Mouse (Mus musculus) forebrain, embryonic 10.5 days (tissue): ENCODE data around the gene Tsc22d1. TPM values are rescaled to one million over a fixed set of nuclear protein-coding genes. Genes with fewer than 3 reads are reported as not detected.

ENCODE experiments used
- DNase-seq: peaks from one replicate; pipeline ENCODE4 v3.0.0-alpha.2; 2017; ENCODE audit warnings: low spot score; ENCODE audit errors: extremely low spot score
- H3K27ac ChIP-seq: fragments of 300-500 bp; sonication (generic); 2 replicates; pipeline ENCODE4 v1.5.1; 2016; ENCODE audit warnings: mild to moderate bottlenecking
- H3K27me3 ChIP-seq: fragments of 300-500 bp; sonication (generic); 2 replicates; pipeline ENCODE4 v1.6.1; 2016; ENCODE audit warnings: mild to moderate bottlenecking; ENCODE audit not compliant: poor library complexity, severe bottlenecking
- H3K36me3 ChIP-seq: fragments of 300-500 bp; sonication (generic); replicated peaks from 2 replicates; pipeline ENCODE4 v1.6.1; 2016; ENCODE audit warnings: mild to moderate bottlenecking, moderate library complexity
- H3K4me1 ChIP-seq: fragments of 300-500 bp; sonication (generic); 2 replicates; pipeline ENCODE4 v1.6.1; 2016
- H3K4me3 ChIP-seq: fragments of 300-500 bp; sonication (generic); 2 replicates; pipeline ENCODE4 v1.5.1; 2016; ENCODE audit warnings: mild to moderate bottlenecking, moderate library complexity
- H3K9me3 ChIP-seq: fragments of 300-500 bp; sonication (generic); 2 replicates; pipeline ENCODE4 v1.6.1; 2016; ENCODE audit warnings: mild to moderate bottlenecking, moderate library complexity
- WGBS: fragments of 180-500 bp; shearing (Covaris S2); methylation state at CpG from one replicate; pipeline ENCODE4 v1.1.7; 2016; 5-methylcytosine and 5-hydroxymethylcytosine counted together
- polyA plus RNA-seq: library from polyadenylated mRNA; unstranded; fragments of >200 nt; fragmentation: Nextera tagmentation; extraction: Ambion mirVana; gene quantifications from 2 replicates; pipeline ENCODE4 v1.2.1, GENCODE M21; 2016

Tsc22d1 gene
- polyA plus RNA-seq, 1 experiment from 2014 or later: 273 TPM

DNA sequence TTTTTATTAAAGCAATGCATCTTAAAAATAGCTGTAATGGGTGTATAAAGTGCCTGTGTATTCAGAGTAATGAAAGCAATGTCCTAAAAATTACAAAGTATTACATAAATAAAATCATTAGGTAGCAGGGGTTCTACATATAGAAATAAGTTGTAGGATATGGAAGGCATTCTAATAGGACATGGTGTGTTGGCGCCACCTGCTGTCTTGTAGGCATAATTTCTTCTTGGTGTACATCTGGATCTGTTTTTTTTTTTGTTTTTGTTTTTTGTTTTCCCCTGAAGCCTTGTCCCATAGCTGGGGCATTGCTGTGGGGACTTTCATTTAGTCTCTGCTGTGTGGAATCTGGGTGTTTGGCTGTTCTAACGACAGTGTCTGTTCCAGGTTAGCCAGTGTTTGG is 58.6 kb downstream of the Tsc22d1 start:
- Histone ChIP-seq H3K27ac (no peak overlapping the region), H3K36me3 (peaks cover 13% of the 10 kb centered on the region), H3K9me3 (no peaks in the 10 kb centered on the region), H3K27me3 (no peaks in the 10 kb centered on the region), H3K4me3 (no peak overlapping the region), H3K4me1 (peaks cover 22% of the 10 kb centered on the region)
- peak; percentile 50 for DNase-seq
- 14% methylated on average over 2 of the region's 2 CpGs for WGBS

DNA sequence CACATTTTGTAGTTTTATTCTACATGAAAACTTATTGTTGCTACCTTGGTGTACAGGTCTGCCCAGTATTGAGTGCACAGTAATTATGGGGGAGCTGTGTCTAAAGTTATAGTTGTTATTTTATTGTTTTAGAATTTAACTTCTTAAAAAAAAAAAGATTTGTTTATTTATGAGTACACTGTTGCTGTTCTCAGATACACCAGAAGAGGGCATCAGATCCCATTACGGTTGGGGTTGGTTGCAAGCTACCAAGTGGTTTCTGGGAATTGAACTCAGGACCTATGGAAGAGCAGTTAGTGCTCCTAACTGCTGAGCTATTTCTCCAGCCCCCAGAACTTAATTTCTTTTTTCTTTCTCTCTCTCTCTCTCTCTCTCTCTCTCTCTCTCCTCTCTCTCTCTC is 59.4 kb downstream of the Tsc22d1 start:
- 73% methylated on average over 1 of the region's 1 CpGs for WGBS
- Histone ChIP-seq H3K4me3 (no peak overlapping the region), H3K36me3 (peaks cover 13% of the 10 kb centered on the region), H3K9me3 (no peaks in the 10 kb centered on the region), H3K4me1 (peaks cover 17% of the 10 kb centered on the region), H3K27me3 (no peaks in the 10 kb centered on the region), H3K27ac (no peak overlapping the region)
- no peak for DNase-seq

DNA sequence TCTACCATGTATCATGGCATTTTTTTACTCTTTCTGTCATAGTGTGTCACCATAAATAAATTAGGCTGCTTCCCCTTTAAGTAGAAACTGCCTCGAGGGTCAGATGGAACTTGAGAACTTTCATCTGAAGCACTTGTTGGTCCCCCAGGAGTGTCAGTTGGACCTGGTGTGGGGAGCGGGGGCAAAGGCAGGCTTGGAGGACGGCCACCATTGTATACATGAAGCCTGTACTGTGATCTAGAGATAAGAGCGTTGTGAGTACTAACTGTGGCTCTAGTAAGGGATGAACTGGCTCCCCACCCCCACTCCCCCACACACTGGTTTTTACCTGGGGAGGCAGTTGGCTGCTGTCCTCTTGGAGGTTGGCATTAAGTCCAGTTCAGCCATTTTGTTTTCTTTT is 62.0 kb downstream of the Tsc22d1 start:
- peaks cover 5% of the 10 kb centered on the region for H3K36me3 ChIP-seq
- H3K9me3 ChIP-seq: no peaks in the 10 kb centered on the region
- H3K4me3 ChIP-seq: no peak overlapping the region
- H3K27me3 ChIP-seq: no peaks in the 10 kb centered on the region
- no peak for DNase-seq
- H3K4me1 ChIP-seq: peaks cover 12% of the 10 kb centered on the region
- WGBS: 67% methylated on average over 4 of the region's 4 CpGs
- H3K27ac ChIP-seq: no peak overlapping the region

DNA sequence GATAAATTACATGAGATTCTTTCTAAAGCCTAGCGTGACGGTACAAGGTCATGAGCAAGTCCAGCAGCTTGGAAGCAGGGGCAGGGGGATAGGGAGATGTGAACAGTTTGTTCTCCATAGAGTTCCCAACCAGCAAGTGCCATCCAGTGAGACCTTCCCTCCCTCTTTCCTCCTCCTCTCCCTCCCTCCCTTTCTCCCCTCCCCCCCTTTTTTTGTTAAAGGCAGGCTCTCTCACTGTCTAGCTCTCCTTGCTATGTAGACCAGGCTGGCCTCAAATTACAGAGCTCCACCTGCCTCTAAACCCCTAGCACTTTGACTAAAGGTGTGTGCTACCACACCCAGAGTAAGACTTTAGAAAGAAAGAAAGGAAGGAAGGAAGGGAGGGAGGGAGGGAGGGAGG is 63.3 kb downstream of the Tsc22d1 start:
- Histone ChIP-seq H3K27me3 (no peaks in the 10 kb centered on the region), H3K36me3 (no peaks in the 10 kb centered on the region), H3K9me3 (no peaks in the 10 kb centered on the region), H3K4me3 (no peak overlapping the region), H3K4me1 (peaks cover 12% of the 10 kb centered on the region), H3K27ac (no peak overlapping the region)
- no peak for DNase-seq
- 81% methylated on average over 2 of the region's 2 CpGs for WGBS

DNA sequence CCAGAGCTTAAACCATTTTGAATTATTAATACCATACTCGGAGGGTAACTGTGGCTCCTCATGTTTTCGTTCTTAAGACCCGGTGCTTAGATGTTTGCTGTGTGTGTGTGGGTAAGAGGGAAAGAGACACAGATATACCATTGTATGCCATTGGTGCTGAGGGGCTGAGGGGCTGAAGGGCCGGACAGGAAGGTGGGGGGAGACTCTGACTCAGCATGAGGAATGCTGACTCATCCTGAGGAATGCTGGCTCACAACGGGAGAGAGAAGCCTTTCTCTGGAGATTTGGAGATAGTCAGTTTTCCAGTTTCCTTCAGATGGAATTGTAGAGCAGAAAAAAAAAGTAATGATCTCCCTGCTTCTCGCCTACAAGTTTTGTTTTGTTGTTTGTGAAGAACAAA is 63.9 kb downstream of the Tsc22d1 start:
- WGBS: 56% methylated on average over 6 of the region's 6 CpGs
- no peaks in the 10 kb centered on the region for H3K9me3 ChIP-seq
- H3K4me3 ChIP-seq: no peak overlapping the region
- H3K27ac ChIP-seq: no peak overlapping the region
- no peaks in the 10 kb centered on the region for H3K27me3 ChIP-seq
- peaks cover 12% of the 10 kb centered on the region for H3K4me1 ChIP-seq
- H3K36me3 ChIP-seq: no peaks in the 10 kb centered on the region
- DNase-seq: no peak

DNA sequence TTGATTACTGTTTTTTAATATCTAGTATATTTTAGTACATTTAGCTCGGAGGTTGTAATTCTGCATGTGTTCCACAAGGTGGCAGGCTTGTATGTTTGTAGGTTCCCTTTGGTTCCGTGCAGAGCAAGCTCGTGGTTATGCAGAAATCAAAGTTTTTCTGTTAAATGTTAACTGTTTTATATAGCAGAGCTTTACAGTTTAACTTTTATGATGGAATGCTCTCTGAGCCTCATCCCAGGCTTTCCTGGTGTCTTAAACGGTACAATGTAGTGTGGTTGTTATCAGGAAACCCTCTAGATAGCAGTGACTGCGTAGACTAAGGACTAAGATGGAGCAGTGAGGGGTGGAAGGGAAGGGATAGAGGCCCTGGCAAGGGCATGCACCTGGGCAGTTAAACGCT is 65.1 kb downstream of the Tsc22d1 start:
- no peaks in the 10 kb centered on the region for H3K27me3 ChIP-seq
- 48% methylated on average over 6 of the region's 6 CpGs for WGBS
- no peak overlapping the region for H3K27ac ChIP-seq
- H3K4me1 ChIP-seq: peaks cover 12% of the 10 kb centered on the region
- H3K36me3 ChIP-seq: no peaks in the 10 kb centered on the region
- no peak overlapping the region for H3K4me3 ChIP-seq
- no peaks in the 10 kb centered on the region for H3K9me3 ChIP-seq
- no peak for DNase-seq

DNA sequence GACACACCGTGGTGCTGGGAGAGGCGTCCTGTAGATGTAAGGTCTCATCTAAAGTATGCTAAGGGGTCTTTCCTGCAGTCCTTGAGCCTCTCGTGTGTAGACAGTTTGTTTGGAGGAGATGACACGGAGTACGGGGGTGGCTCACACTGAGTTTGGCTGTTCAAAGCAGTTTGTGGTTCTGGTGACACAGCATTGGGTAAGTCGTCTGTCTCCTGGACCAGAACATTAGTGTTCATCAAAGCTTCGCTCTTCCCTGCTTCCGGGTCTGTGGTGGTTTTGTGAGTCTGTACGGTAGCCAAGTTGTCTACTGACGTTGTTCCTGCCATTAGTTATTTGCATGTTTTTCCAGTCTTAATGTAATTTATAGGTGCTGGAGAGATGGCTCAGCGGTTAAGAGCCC is 65.7 kb downstream of the Tsc22d1 start:
- 97% methylated on average over 11 of the region's 11 CpGs for WGBS
- H3K27me3 ChIP-seq: no peaks in the 10 kb centered on the region
- H3K36me3 ChIP-seq: no peaks in the 10 kb centered on the region
- no peak overlapping the region for H3K4me3 ChIP-seq
- no peaks in the 10 kb centered on the region for H3K9me3 ChIP-seq
- DNase-seq: no peak
- no peak overlapping the region for H3K27ac ChIP-seq
- H3K4me1 ChIP-seq: peaks cover 12% of the 10 kb centered on the region

DNA sequence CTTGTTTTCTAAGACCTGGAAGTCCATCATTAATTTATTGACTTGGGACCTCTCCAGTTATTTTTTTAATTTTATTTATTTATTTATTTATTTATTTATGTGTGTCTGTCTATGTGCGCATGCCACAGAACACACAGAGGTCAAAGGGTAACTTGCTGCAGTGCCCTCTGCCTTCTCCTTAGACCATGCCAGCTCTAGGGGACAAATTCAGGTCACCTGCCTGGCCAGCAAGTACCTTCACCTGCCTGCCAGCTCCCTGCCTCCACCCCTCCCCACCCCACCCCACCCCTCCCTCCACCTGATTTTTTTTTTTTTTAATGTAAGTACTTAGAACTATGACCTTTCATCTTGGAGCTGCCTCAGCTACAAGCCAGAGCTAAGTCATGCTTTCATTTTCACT is 68.9 kb downstream of the Tsc22d1 start:
- Histone ChIP-seq H3K9me3 (no peaks in the 10 kb centered on the region), H3K27me3 (no peaks in the 10 kb centered on the region), H3K27ac (no peak overlapping the region), H3K36me3 (no peaks in the 10 kb centered on the region; the same call in 1 of the 2 replicates), H3K4me1 (peaks cover 14% of the 10 kb centered on the region), H3K4me3 (no peak overlapping the region)
- no peak for DNase-seq
- 100% methylated on average over 1 of the region's 1 CpGs for WGBS

DNA sequence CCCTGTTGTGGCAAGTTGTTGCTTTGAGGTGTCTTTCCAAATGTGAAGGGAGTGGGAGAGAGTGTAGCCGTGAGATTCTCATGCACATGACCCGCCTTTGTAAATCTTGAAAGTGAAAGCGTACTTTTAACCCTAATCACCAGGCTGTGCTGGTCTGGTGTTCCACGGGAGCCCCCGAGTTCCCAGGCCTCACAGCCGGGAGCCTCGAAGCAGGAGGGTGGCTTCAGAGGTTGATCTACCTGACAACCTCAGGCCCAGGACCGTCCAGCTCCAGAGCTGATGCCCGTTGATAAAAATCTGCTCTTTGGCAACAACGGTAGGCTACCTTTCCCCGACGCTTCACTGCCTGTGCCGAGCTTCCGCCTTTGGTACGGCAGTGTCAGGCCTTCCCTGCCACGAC is 72.8 kb downstream of the Tsc22d1 start:
- DNase-seq: no peak
- Histone ChIP-seq H3K4me1 (peaks cover 20% of the 10 kb centered on the region), H3K4me3 (no peak overlapping the region), H3K27ac (peak overlapping the region; percentile 69), H3K27me3 (no peaks in the 10 kb centered on the region), H3K9me3 (no peaks in the 10 kb centered on the region), H3K36me3 (peaks cover 4% of the 10 kb centered on the region; the same call in 1 of the 2 replicates)
- 90% methylated on average over 16 of the region's 16 CpGs for WGBS

DNA sequence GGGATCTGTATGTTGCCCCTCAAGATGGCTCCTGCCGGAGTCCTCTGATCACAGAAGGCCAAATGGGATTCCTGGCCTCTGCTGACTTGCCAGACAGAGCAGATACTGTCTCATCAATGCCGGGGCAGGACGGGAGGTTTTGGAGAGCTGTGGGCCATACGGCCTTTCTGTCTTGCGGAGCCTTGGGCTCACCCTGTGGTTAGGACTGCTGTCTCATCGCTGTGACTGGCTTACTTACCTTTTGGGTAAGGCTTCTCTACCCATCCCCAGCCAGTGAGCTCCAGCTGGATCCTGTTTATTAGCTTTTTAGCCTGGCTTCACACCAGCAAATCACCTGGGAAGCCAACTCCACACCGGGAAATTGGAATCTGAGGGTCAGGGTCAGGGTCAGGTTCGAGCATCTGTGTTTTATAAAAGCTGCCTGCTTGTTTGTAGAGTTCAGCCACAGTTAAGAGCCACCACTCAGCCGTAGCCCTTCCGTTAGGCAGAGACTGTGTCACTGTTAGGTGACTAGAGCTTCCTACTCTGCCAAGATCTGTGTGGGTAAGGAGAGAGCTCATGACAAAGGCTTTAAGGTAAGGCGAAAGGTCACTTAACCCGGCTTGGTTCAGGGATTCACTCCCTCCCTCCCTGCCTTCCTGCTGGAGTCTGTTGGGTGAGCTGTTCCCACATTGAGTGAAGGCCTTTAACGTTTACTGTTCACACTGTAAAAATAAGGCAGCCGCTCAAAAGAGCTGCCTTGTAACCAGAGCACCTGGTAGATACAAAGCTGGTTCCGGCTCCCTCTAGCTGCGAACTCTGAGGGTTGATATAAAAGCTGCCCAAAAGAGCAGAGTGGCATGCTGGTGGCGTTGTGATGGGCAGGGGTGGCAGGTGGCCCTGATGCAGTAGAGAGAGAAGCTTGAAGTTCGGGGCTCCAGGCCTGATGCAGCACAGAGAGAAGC is 73.6 kb downstream of the Tsc22d1 start:
- Histone ChIP-seq H3K9me3 (no peaks in the 10 kb centered on the region), H3K27me3 (no peaks in the 10 kb centered on the region), H3K27ac (peak overlapping the region; percentile 69), H3K4me1 (peaks cover 20% of the 10 kb centered on the region), H3K36me3 (peaks cover 8% of the 10 kb centered on the region), H3K4me3 (no peak overlapping the region)
- WGBS: 74% methylated on average over 18 of the region's 18 CpGs
- peak; percentile 37 for DNase-seq

DNA sequence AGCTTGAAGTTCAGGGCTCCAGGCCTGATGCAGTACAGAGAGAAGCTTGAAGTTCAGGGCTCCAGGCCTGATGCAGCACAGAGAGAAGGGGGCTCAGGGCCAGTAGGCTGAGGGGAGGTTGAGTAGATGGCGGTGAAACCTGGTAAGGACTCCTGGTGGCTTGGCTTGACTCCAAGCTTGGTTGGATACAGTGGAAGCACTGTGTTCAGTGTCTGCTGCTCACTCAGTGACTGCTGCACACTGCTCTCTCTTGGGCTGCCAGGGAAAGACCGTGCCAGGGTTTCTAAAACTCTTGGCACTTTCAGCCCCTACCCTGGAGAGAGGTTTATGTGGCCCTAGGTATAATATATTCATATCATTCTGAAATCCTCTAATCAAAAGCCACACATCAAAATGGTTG is 74.4 kb downstream of the Tsc22d1 start:
- H3K27ac ChIP-seq: peak overlapping the region; percentile 69; the same call in 1 of the 2 replicates
- no peak for DNase-seq
- 90% methylated on average over 2 of the region's 2 CpGs for whole genome bisulfite sequencing
- H3K27me3 ChIP-seq: no peaks in the 10 kb centered on the region
- peaks cover 20% of the 10 kb centered on the region for H3K4me1 ChIP-seq
- peaks cover 16% of the 10 kb centered on the region for H3K36me3 ChIP-seq
- no peaks in the 10 kb centered on the region for H3K9me3 ChIP-seq
- no peak overlapping the region for H3K4me3 ChIP-seq

DNA sequence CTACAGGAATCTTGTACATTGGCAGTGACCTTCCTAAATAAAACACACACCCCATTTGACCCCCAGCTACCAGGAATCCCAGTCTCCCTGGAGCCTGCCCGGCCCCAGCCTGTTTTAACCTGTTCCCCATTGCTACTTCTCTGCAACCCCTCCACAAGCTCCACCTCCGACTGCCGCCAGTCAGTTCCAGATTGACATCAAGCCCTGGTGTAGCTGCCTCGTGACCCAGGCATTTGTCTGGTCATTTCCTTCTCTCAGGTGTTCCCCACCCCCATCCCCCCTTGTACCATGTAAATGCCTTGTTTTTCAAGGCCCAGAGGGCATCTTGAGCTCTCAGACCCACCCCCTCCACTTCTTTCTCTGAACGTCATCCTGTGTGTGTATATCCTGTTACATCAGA is 80.3 kb downstream of the Tsc22d1 start:
- Histone ChIP-seq H3K36me3 (peaks cover 20% of the 10 kb centered on the region), H3K4me3 (no peak overlapping the region), H3K9me3 (no peaks in the 10 kb centered on the region), H3K4me1 (peaks cover 29% of the 10 kb centered on the region), H3K27me3 (no peaks in the 10 kb centered on the region), H3K27ac (peak overlapping the region; percentile 30; the same call in 1 of the 2 replicates)
- DNase-seq: no peak
- 54% methylated on average over 5 of the region's 5 CpGs for WGBS

DNA sequence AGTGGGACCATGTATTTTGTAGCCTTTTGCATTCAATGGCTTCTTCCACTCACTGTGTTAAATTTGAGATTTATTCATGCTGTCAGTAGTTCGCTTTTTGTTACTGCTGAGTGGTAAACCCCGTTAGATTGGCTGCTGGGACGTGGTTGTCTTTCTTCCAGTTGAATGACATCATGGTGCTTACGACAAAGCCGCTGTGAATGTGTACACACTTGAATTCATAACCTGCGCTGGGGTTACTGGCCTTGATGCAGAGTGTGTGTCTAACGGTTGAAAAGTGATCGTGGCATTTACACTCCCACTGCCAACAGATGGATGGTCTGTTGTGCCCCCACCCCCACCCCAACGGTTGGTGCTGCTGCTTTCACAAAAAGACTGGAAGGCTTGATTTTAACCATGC is 82.4 kb downstream of the Tsc22d1 start:
- Histone ChIP-seq H3K36me3 (peaks cover 17% of the 10 kb centered on the region), H3K4me3 (no peak overlapping the region), H3K9me3 (no peaks in the 10 kb centered on the region), H3K4me1 (peaks cover 35% of the 10 kb centered on the region), H3K27me3 (no peaks in the 10 kb centered on the region), H3K27ac (no peak overlapping the region)
- no peak for DNase-seq
- 80% methylated on average over 9 of the region's 9 CpGs for WGBS
